Mouse (Mus musculus) heart, postnatal 0 days (tissue): ENCODE data around the gene Mgat3.

Source experiments
- CTCF ChIP-seq: IDR thresholded peaks from 2 replicates; pipeline ENCODE4 v1.5.1; 2016; ENCODE audit warnings: antibody characterized with exemption, control low read depth, low read depth
- EP300 ChIP-seq: IDR thresholded peaks from 2 replicates; pipeline ENCODE4 v1.6.1; 2016; ENCODE audit warnings: antibody characterized with exemption, low read depth

GRCm38 (mm10) chr15:80250586-80250985 lies 77.1 kb downstream of the Mgat3 start:
- TF ChIP-seq CTCF (no peak), EP300 (no peak)
